Mouse (Mus musculus): ENCODE data around the gene Gpr22. TPM values are rescaled to one million over a fixed set of nuclear protein-coding genes. Genes with fewer than 3 reads are reported as not detected.

Gpr22 gene
- polyA plus RNA-seq, 1 experiment from 2014 or later, result 32.5 TPM

DNA sequence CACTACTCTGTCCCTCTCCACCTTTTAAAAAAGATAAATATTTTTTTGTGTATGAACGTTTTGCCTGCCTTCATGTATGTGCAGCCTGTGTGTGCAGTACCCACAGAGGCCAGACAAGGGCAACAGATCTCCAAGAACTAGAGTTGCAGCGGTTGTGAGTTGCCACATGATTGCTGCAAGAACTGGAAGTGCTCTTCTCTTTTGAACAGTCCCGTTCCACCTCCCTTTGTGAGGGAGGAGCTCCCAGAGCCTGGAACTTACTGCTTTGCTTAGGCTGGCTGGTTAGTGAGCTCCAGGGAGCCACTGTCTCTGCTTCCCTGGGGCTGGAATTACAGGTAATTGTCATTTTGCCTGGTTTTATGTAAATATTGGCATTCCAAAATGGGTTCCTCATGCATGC lies 10.8 kb upstream of the Gpr22 start:
- Histone ChIP-seq H3K9ac (replicated peaks; ENCODE audit: low read depth, low read length) (no peak overlapping the region), H3K4me2 (ENCODE audit: low read depth, low read length) (no peak overlapping the region), H3K27me3 (ENCODE audit: control insufficient read depth, insufficient read depth, low read length) (no peaks in the 10 kb centered on the region), H3K36me3 (ENCODE audit: control insufficient read depth, insufficient read depth, low read length) (no peaks in the 10 kb centered on the region), H3K27ac (ENCODE audit: low read depth, low read length) (no peak overlapping the region), H3K4me3 (ENCODE audit: low read depth, low read length) (no peak overlapping the region), H3K4me1 (ENCODE audit: control insufficient read depth, insufficient read depth, low read length) (no peaks in the 10 kb centered on the region), H3K9me3 (ENCODE audit: control insufficient read depth, low read length) (no peaks in the 10 kb centered on the region)
- ATAC-seq (ENCODE audit: low read depth), result no peak
- 83% methylated on average over 3 of the region's 3 CpGs for WGBS

DNA sequence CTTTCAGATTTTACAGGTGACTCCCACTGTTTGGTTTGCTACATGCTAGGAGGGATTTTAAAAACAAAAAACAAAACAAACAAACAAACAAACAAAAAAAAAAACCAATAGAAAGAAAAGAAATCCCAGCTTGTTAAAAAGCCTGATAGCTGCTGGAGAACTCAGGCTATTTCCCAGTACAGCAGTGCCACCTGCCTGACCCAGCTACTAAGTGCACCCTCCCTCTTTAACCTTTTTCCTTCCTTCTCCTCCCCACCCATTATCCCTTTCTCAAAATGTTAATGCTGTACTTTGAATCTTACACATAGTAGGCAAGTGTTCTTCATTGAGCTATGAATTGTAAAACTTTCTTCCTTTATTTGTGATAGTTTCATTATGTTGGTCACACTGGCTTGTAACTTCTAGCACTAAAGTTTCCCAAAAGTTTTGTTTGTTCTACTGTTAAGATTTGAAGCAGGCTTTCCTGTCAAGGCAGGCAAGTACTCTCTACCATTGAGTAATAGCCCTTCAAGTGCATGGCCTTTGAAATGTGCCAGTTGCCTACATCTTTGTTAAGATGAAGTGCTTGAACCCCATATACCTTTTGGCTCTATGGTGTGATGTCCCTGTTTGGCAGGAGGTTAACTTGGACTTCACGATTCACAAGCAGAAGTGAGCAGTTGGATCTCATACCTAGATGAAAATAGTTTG lies 6.0 kb upstream of the Gpr22 start:
- no peaks in the 10 kb centered on the region for H3K4me1 ChIP-seq (ENCODE audit: control insufficient read depth, insufficient read depth, low read length)
- no peak overlapping the region for H3K4me3 ChIP-seq (ENCODE audit: low read depth, low read length)
- H3K27ac ChIP-seq (ENCODE audit: low read depth, low read length), result no peak overlapping the region
- H3K36me3 ChIP-seq (ENCODE audit: control insufficient read depth, insufficient read depth, low read length), result no peaks in the 10 kb centered on the region
- 100% methylated on average over 1 of the region's 1 CpGs for WGBS
- H3K9ac ChIP-seq (replicated peaks; ENCODE audit: low read depth, low read length), result no peak overlapping the region
- H3K9me3 ChIP-seq (ENCODE audit: control insufficient read depth, low read length), result no peaks in the 10 kb centered on the region
- H3K27me3 ChIP-seq (ENCODE audit: control insufficient read depth, insufficient read depth, low read length), result no peaks in the 10 kb centered on the region
- H3K4me2 ChIP-seq (ENCODE audit: low read depth, low read length), result no peak overlapping the region
- 0 out of 2 replicates have a peak, but pooled peaks have one; percentile 54 for ATAC-seq (ENCODE audit: low read depth)

DNA sequence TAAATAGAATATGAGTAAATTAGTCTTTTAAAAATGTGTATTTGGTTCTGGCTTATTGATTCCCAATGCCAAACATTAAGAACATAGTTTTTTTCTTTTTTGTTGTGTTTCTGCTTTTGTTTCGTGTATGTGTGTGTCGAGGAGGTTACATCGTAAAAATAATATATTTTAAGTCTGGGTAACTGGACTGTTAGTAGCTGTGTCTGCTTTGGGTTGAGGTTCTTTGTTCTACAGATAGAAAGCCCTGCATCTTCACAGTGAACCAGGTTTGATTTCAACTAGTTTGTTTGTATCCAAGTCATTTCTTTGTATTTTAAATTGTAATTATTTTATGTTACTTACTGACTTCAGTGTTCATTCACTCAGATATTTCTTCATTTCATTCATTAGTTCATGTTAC lies 323 bp upstream of the Gpr22 start:
- H3K27me3 ChIP-seq (ENCODE audit: control insufficient read depth, insufficient read depth, low read length), result no peaks in the 10 kb centered on the region
- peaks cover 9% of the 10 kb centered on the region; the same call in 1 of the 2 replicates for H3K4me1 ChIP-seq (ENCODE audit: control insufficient read depth, insufficient read depth, low read length)
- peaks cover 2% of the 10 kb centered on the region; the same call in 1 of the 2 replicates for H3K36me3 ChIP-seq (ENCODE audit: control insufficient read depth, insufficient read depth, low read length)
- no peak overlapping the region for H3K9ac ChIP-seq (replicated peaks; ENCODE audit: low read depth, low read length)
- 52% methylated on average over 3 of the region's 3 CpGs for WGBS
- peak overlapping the region; percentile 41 for H3K4me3 ChIP-seq (ENCODE audit: low read depth, low read length)
- peak overlapping the region; percentile 41 for H3K4me2 ChIP-seq (ENCODE audit: low read depth, low read length)
- H3K27ac ChIP-seq (ENCODE audit: low read depth, low read length), result peak overlapping the region; percentile 78
- no peaks in the 10 kb centered on the region for H3K9me3 ChIP-seq (ENCODE audit: control insufficient read depth, low read length)
- peak; percentile 55; the same call in 1 of the 2 replicates for ATAC-seq (ENCODE audit: low read depth)

DNA sequence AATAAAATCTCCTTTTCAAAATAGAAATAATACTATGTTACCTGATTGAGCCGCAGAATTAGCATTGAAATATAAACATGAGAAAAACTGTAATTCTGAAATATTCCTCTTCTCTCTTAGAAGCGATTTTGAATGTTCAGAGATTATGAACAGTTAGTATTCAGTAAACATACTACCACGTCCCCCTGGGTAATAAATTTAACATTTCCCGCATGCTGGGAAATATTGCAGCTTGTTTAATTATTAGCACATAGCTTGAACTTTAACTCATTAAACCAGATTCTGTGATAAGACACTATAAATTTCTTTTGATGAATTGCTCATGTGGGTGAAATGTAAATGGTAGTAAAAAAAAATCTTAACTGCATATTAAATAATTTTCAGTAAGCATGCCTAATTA lies 1.0 kb downstream of the Gpr22 start:
- Histone ChIP-seq H3K27ac (ENCODE audit: low read depth, low read length) (no peak overlapping the region), H3K4me1 (ENCODE audit: control insufficient read depth, insufficient read depth, low read length) (peaks cover 9% of the 10 kb centered on the region; the same call in 1 of the 2 replicates), H3K36me3 (ENCODE audit: control insufficient read depth, insufficient read depth, low read length) (peaks cover 2% of the 10 kb centered on the region; the same call in 1 of the 2 replicates), H3K4me2 (ENCODE audit: low read depth, low read length) (peak overlapping the region; percentile 44; the same call in 1 of the 2 replicates), H3K4me3 (ENCODE audit: low read depth, low read length) (peak overlapping the region; percentile 41), H3K27me3 (ENCODE audit: control insufficient read depth, insufficient read depth, low read length) (no peaks in the 10 kb centered on the region), H3K9ac (replicated peaks; ENCODE audit: low read depth, low read length) (0 out of 2 replicates have a peak overlapping the region, but pooled peaks have one; percentile 32), H3K9me3 (ENCODE audit: control insufficient read depth, low read length) (no peaks in the 10 kb centered on the region)
- WGBS, result 47% methylated on average over 4 of the region's 4 CpGs
- 0 out of 2 replicates have a peak, but pooled peaks have one; percentile 22 for ATAC-seq (ENCODE audit: low read depth)

DNA sequence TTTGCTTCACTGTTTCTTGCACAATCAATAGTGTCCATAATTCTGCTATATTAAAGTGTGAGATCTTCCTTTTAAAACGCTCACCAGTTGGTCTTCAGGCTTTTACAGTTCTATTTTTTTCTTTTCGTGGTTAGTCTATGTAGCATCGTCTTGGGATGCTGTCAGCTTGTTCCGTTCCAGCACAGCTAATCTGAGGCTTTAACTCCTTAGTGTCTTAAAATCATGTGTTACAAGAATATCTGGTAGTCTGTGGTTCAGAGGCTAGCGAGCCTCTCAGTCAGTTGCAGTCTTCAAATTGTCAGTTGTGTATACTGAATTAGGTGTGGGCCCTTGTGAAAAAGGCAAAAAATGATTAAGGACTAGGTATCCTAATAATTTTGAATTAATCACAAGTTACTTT lies 1.5 kb downstream of the Gpr22 start:
- peak; percentile 52; the same call in 1 of the 2 replicates for ATAC-seq (ENCODE audit: low read depth)
- peak overlapping the region; percentile 41 for H3K4me3 ChIP-seq (ENCODE audit: low read depth, low read length)
- H3K9ac ChIP-seq (replicated peaks; ENCODE audit: low read depth, low read length), result peak overlapping the region; percentile 56
- H3K36me3 ChIP-seq (ENCODE audit: control insufficient read depth, insufficient read depth, low read length), result peaks cover 2% of the 10 kb centered on the region; the same call in 1 of the 2 replicates
- H3K4me1 ChIP-seq (ENCODE audit: control insufficient read depth, insufficient read depth, low read length), result peaks cover 9% of the 10 kb centered on the region; the same call in 1 of the 2 replicates
- H3K4me2 ChIP-seq (ENCODE audit: low read depth, low read length), result peak overlapping the region; percentile 44
- 17% methylated on average over 5 of the region's 5 CpGs for WGBS
- H3K9me3 ChIP-seq (ENCODE audit: control insufficient read depth, low read length), result no peaks in the 10 kb centered on the region
- no peaks in the 10 kb centered on the region for H3K27me3 ChIP-seq (ENCODE audit: control insufficient read depth, insufficient read depth, low read length)
- H3K27ac ChIP-seq (ENCODE audit: low read depth, low read length), result 0 out of 2 replicates have a peak overlapping the region, but pooled peaks have one; percentile 62

DNA sequence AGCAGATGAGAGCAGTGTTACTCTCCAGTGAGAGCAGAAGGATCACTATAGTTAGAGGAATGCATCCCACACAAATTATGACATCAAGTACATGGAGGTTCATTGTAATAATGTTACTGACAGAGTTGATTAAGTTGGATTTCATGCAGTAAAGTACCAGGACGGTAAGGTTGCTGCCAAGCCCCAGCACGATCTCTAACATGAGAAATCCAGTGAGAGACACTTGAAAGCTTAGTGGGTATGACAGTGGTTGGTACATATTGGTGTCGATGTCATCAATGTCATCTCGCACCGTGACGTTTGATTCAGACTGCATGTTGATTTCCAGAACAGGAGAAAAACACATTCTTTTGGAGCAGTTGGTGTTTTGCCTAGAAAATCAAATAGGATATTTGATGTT lies 4.1 kb downstream of the Gpr22 start:
- H3K4me2 ChIP-seq (ENCODE audit: low read depth, low read length), result peak overlapping the region; percentile 60
- H3K9me3 ChIP-seq (ENCODE audit: control insufficient read depth, low read length), result no peaks in the 10 kb centered on the region
- H3K36me3 ChIP-seq (ENCODE audit: control insufficient read depth, insufficient read depth, low read length), result peaks cover 2% of the 10 kb centered on the region; the same call in 1 of the 2 replicates
- 69% methylated on average over 6 of the region's 6 CpGs for WGBS
- peaks cover 9% of the 10 kb centered on the region; the same call in 1 of the 2 replicates for H3K4me1 ChIP-seq (ENCODE audit: control insufficient read depth, insufficient read depth, low read length)
- no peak overlapping the region for H3K9ac ChIP-seq (replicated peaks; ENCODE audit: low read depth, low read length)
- no peak overlapping the region for H3K27ac ChIP-seq (ENCODE audit: low read depth, low read length)
- H3K4me3 ChIP-seq (ENCODE audit: low read depth, low read length), result peak overlapping the region; percentile 31; the same call in 1 of the 2 replicates
- ATAC-seq (ENCODE audit: low read depth), result no peak
- H3K27me3 ChIP-seq (ENCODE audit: control insufficient read depth, insufficient read depth, low read length), result no peaks in the 10 kb centered on the region

DNA sequence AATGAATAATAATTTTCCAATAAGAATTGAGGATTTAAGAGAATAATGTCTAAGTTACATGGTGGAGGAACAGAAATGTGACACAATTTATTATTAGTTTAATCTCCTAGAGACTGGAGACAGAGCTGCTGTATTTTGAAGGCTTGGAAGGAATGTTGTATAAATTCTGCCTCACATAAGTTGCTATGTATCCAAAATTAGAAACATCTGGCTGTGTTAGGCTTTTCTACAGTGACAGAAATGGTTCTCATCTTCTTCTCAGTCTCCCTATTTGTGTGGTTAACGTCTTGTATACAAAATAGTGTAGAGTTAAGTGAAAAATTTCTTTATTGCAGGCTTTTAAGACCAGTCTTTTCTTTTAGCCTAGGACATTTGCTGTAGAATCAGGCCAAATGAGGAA lies 6.2 kb downstream of the Gpr22 start:
- peaks cover 9% of the 10 kb centered on the region; the same call in 1 of the 2 replicates for H3K4me1 ChIP-seq (ENCODE audit: control insufficient read depth, insufficient read depth, low read length)
- H3K9ac ChIP-seq (replicated peaks; ENCODE audit: low read depth, low read length), result no peak overlapping the region
- H3K4me3 ChIP-seq (ENCODE audit: low read depth, low read length), result no peak overlapping the region
- H3K36me3 ChIP-seq (ENCODE audit: control insufficient read depth, insufficient read depth, low read length), result peaks cover 2% of the 10 kb centered on the region; the same call in 1 of the 2 replicates
- H3K27ac ChIP-seq (ENCODE audit: low read depth, low read length), result no peak overlapping the region
- H3K9me3 ChIP-seq (ENCODE audit: control insufficient read depth, low read length), result no peaks in the 10 kb centered on the region
- H3K4me2 ChIP-seq (ENCODE audit: low read depth, low read length), result no peak overlapping the region
- no peak for ATAC-seq (ENCODE audit: low read depth)
- no peaks in the 10 kb centered on the region for H3K27me3 ChIP-seq (ENCODE audit: control insufficient read depth, insufficient read depth, low read length)
- WGBS, result 62% methylated on average over 1 of the region's 1 CpGs

DNA sequence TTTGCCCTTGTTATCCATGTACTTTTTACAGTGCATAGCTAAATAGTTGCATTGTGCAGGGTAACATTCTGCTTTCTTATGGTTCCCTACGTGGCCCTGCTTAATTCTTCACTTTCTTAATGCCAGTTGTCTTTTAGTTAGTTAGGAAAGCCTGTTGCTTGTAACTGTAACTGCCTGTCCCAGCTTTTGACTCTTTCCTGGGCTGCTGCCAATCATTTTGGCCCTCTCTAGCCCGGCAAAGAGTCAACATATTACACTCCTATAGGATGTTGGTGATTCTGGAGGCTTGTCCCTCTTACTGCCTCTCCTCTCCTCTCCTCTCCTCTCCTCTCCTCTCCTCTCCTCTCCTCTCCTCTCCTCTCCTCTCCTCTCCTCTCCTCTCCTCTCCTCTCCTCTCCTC lies 7.6 kb downstream of the Gpr22 start:
- H3K27ac ChIP-seq (ENCODE audit: low read depth, low read length), result no peak overlapping the region
- no peaks in the 10 kb centered on the region for H3K9me3 ChIP-seq (ENCODE audit: control insufficient read depth, low read length)
- ATAC-seq (ENCODE audit: low read depth), result no peak
- WGBS, result 64% methylated on average over 2 of the region's 2 CpGs
- peaks cover 2% of the 10 kb centered on the region; the same call in 1 of the 2 replicates for H3K36me3 ChIP-seq (ENCODE audit: control insufficient read depth, insufficient read depth, low read length)
- H3K4me1 ChIP-seq (ENCODE audit: control insufficient read depth, insufficient read depth, low read length), result peaks cover 9% of the 10 kb centered on the region; the same call in 1 of the 2 replicates
- H3K9ac ChIP-seq (replicated peaks; ENCODE audit: low read depth, low read length), result no peak overlapping the region
- H3K27me3 ChIP-seq (ENCODE audit: control insufficient read depth, insufficient read depth, low read length), result no peaks in the 10 kb centered on the region
- H3K4me2 ChIP-seq (ENCODE audit: low read depth, low read length), result no peak overlapping the region
- no peak overlapping the region for H3K4me3 ChIP-seq (ENCODE audit: low read depth, low read length)

DNA sequence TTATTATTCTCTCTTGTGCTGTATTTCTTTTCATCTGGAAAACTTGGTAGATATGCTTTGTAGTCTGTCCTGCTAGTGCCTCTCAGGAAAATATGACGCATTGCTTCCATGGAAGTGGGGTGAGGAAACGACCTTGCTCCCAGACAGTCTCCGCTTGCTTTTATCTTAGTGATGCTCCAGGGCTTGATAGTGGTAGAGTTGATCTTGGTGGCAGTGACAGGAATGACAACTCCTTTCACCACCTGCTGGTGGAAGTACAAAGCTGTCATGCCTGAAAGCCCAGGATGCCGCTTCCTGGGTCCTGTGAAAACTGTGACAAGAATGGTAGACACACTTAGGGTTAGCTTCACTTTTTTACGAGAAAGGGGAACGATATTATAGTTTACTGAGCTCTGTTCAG lies 9.8 kb downstream of the Gpr22 start:
- no peak overlapping the region for H3K4me2 ChIP-seq (ENCODE audit: low read depth, low read length)
- no peak overlapping the region for H3K4me3 ChIP-seq (ENCODE audit: low read depth, low read length)
- no peaks in the 10 kb centered on the region for H3K4me1 ChIP-seq (ENCODE audit: control insufficient read depth, insufficient read depth, low read length)
- no peak for ATAC-seq (ENCODE audit: low read depth)
- no peak overlapping the region for H3K9ac ChIP-seq (replicated peaks; ENCODE audit: low read depth, low read length)
- H3K27ac ChIP-seq (ENCODE audit: low read depth, low read length), result no peak overlapping the region
- no peaks in the 10 kb centered on the region; the same call in 1 of the 2 replicates for H3K36me3 ChIP-seq (ENCODE audit: control insufficient read depth, insufficient read depth, low read length)
- H3K27me3 ChIP-seq (ENCODE audit: control insufficient read depth, insufficient read depth, low read length), result no peaks in the 10 kb centered on the region
- WGBS, result 84% methylated on average over 6 of the region's 6 CpGs
- H3K9me3 ChIP-seq (ENCODE audit: control insufficient read depth, low read length), result no peaks in the 10 kb centered on the region
